Mouse (Mus musculus): ENCODE measurements at regions not wholly inside any gene's neighbourhood (a gene's known extent, or its start where the extent isn't known, plus 50 kb on each side); places are given as distances from the start of the nearest gene placed in this dataset.
"Not testable (repeated sequence)": the region's sequence is repeated elsewhere in the genome, so short reads cannot be mapped to it uniquely, and the experiment has no call there.

DNA sequence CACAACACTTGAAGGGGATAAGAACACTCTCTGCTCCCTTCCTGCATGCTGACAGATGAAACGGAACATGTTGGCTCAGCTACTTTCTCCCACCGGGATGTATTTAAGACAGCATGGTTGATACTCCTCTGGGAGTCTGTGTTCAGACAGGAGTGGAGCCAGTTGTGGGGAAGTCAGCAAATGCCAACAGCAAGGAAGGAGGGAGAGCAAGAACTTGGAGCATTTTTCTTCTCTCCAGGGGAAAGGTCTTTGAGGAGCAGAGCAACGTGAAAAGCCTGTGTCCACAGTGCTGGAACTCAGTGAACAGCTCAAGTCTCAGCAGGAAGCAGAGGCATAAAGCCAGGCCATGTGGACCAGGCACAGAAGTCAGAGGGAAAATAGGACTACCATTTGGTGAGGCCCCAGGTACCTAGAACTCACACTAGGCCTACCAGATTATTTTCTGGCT, 188.8 kb upstream of the Dmac1 start:
- no peak for DNase-seq (ENCODE audit: low spot score in 2 of 2)

DNA sequence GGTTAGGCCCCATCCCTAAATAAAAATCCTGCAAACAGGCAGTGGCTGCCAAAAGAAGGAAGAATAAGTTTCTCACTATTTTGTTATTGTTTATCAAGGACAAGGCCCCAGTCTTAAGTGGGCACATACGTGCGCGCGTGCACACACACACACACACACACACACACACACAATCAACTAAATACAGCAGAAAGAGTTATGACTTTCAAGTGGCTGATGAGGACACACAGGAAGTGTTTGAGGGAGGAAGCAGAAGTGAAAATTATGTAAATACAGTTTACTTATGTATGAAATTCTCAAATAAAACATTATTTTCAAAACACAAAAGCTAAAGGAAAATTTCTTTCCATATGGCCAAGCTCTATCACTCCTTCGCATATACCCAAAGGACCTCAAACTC, 185.5 kb upstream of the Dmac1 start:
- DNase-seq (ENCODE audit: low spot score in 2 of 2), result no peak

DNA sequence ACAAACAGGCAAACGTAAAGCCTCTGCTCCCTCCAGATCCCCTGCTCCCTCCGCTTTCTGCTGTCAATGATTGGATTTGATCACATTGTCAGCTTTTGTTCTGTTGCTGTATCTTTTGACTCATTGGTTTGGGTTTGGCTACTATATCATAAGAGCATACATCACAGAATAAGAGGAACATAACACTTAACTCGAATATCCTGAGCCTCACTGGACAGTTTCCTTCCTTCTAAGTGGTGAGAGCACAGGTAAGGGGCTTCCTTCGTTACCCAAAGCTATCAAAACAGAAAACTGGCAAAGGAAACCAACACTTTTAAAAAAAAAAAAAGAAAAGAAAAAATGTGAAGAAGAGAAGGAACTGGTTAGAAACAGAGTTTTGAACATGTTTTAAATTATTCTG, 171.4 kb upstream of the Dmac1 start:
- no peak for DNase-seq (ENCODE audit: low spot score in 2 of 2)

DNA sequence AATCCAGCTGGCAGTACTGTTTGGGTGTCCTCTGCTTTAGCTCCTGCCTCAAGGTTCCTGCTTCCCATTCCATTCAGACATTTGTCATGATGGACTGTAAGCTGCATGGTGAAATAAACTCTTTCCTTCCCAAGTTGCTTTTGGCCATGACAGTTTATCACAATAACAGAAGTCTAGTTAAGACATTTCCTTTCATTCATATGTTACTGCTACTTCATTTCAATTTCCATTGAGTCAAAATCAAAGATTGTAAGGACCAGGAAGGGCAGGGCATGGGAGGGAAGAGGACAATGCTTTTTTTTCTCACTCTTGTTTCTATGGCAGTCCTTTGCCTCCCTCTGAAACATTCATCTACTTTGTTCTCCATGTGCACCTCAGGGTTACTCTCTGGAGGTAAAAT, 145.2 kb upstream of the Dmac1 start:
- no peak for DNase-seq (ENCODE audit: low spot score in 2 of 2)

DNA sequence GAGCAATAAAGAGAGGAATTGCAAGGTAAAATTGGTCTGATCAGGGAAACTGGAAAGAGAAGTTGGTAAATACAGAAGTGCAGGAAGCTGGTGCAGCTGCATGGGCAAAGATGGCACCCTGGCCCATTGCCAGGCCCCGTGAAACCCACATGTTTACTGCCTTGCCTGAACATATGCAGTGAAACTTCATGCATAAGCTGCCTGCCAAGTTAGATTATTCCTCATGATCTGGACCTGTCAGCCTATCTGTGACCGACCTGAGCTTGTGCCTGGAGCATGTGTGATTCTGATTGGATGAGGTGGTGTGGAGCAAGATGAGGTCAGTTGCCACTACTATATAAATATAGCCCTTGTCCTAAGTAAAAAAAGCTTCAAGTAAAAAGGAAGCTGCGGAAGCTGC, 122.6 kb upstream of the Dmac1 start:
- not testable (repeated sequence) for DNase-seq (ENCODE audit: low spot score in 2 of 2)

DNA sequence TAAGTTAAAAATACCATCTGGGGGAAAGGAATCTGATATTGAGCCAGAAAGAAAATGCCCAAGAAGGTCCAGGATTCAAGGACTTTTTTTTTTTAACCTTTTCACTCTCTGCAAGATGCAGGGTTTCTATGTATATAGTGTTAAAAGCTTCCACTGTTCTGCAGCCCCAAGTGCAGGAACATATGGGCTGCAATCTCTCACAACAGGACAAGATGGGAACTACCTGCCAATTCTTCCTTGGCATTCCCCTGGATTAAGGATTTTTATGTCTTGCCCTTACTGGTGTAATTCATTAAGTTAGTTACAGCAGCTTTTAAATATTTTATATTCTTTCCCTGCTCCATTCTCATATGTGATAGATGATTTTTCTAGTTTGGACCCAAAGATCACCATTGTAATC, 116.9 kb upstream of the Dmac1 start:
- DNase-seq (ENCODE audit: low spot score in 2 of 2), result no peak

DNA sequence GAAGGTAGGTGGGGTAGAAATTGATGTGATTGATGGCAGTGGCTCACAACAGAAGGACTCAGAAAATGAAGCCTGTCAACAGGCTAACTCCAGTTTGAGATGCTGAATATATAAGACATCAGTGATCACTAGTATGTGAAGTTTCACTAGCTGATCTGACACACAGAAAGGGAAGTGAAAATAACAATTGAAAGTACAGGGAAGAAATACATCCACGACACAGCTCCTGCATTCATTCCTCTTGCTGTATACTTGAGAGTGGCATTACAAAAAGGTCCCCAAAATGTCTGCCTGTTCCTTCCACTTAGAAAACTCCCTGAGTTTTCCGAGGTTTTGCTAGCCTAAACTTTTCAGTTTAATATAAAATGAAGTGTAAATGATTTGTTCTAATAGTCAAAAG, 116.2 kb upstream of the Dmac1 start:
- DNase-seq (ENCODE audit: low spot score in 2 of 2), result no peak

DNA sequence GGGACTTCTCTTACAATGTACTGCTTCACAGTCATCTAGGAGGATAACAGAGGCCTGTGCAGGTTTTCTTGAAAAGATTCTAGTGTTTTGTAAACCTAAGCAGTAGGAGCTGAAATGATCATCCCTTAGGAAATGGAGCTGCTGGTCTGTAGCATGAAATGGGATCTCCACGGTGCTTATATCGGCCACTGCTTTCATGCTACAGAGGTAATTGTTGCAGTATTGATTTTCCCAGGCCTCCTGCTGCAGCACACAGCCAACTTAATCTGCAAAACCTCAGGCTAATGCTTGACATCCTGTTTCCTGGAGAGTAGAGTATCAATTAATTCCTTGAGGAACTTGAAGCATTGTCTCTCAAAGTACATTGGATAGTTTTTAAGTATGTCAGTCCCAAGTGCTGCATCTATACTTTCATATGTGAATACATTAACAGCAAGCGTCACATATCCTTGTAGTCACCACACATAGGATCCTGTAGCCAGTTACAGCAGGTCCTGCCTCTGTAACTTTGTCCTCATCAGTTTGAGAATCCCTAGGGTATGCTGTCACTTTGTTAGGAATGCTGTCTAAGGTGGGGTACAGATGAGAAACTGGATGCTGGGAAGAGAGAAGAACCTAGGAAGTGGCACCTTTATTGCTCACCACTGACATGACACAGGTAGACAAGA, 108.3 kb upstream of the Dmac1 start:
- DNase-seq (ENCODE audit: low spot score in 2 of 2), result no peak

DNA sequence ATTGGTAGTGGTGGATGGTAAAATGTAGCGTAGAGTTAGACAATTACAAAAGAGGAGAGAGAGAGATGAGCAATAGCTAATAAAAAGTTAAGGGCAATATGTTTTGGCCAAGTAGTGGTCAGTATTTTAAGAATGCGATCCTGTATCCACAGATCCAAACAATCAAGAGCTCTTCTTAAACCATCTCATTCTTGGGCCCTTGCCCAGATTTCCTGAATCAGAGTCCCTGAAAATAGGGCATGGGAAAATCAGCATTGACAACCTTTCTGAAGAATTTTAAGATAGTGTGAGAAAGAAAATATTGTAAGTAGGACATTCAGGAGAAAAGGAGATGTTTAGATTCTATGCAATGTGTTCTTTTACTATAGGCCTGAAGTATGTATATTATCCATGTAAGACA, 81.4 kb upstream of the Dmac1 start:
- peak in 1 of 2 experiments; percentile 5 for DNase-seq (ENCODE audit: low spot score in 2 of 2)

DNA sequence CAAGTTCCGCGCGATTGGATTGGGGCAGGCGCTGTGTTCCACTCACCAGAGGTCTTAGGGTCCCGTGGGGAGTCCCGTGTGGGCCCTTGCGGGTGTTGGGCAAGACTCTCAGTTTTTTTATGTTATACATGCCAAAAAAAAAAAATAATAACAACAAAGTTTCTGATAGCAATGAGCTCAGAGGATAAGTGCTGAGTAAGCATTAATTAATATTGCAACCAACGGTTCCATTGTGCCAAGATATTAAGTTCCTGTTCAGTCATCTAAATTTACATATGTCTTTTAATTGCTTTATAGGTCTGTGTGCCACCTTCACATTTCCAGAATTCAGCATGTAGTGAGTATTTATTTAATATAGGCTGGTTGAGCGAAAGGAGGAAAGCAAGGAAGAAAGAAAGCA, 77.5 kb upstream of the Dmac1 start:
- DNase-seq (ENCODE audit: low spot score in 2 of 2), result no peak

DNA sequence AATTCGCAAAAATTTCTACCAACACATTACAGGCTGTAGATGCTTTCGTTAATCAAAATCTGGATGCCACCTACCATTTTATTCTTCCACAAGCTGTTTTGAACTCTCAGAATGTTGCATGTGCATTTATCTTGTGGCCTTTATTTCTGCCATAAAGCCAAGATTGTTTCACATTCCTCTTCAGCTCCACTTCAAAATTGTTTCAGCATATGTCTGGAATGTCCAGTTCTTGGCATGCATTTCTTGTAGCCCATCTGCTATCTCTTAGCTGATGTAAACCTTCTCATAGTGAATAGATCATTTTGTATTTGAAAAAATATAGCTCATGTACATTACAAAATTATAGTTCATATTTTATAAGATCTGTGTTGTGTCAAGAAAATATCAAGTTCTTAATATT, 56.4 kb upstream of the Dmac1 start:
- no peak for DNase-seq (ENCODE audit: low spot score in 2 of 2)

DNA sequence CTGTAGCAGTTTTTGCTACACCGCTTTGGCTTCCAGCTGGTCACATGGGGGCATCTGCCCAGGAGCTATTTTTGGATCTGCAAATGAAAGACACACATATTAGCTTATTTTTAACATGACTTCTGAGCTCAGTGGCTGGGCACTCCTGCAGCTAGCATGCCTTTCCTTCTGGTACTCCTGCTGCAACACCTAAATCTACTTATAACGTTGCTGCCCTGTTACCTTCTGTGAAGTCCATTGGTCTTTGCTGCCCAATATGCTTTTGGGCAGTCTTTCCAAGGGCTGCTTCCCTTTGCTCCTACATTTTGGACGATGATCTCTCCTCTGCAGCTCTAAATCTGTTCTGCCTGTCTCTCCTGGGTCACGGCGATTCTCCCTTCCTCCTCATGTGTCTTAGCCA, 54.7 kb upstream of the Dmac1 start:
- no peak for DNase-seq (ENCODE audit: low spot score in 2 of 2)

DNA sequence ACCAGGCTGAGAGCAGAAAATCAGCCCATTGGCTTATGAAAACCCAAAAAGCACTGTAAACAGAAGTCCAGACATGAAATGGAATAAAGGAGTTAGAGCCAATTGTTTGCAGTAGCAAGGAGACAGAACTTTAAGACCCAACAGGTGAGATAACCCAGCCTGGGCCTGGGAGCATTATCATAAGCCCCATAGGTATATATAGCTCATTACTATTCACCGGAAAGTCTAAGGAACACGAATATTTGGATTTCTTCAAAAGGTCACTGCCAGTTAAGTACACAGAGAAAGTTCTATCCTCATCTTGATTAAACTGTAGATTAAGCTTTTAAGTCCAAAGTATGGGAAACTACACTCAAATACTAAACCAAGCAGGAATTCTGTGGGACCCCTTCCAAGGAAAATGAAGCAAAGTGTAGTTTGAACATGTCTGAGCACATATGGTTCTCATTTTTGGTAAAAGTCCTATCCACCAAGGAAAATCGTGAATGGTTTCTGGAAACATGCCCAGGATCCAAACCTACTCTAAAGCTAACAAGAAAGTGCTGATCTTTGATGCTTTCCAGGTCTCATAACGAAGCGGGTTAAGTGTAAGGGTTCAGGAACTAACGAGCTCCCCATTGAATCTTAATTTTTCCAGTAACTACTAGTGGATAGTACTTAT, 51.5 kb upstream of the Dmac1 start:
- no peak for DNase-seq (ENCODE audit: low spot score in 2 of 2)

Measured in left cerebral cortex, adult 8-10 months (tissue).